Mouse (Mus musculus) stomach, postnatal 0 days (tissue): ENCODE results near the gene Samd13. TPM values are rescaled to one million over a fixed set of nuclear protein-coding genes. Genes with fewer than 3 reads are reported as not detected.

Source experiments
- ATAC-seq: fragments of 200-750 bp; cut with Nextera tagmentation; 2 replicates; pipeline ENCODE4 v1.8.0; 2017; ENCODE audit not compliant: low FRiP score, low TSS enrichment
- DNase-seq: peaks from one replicate; pipeline ENCODE4 v3.0.0-alpha.2; 2016; ENCODE audit warnings: low spot score
- H3K27ac ChIP-seq: fragments of 300-500 bp; sonication (generic); replicated peaks from 2 replicates; pipeline ENCODE4 v1.5.1; 2014; ENCODE audit warnings: mild to moderate bottlenecking, control low read depth
- H3K27me3 ChIP-seq: fragments of 300-500 bp; sonication (generic); 2 replicates; pipeline ENCODE4 v1.6.1; 2014; ENCODE audit warnings: low read length; ENCODE audit not compliant: control insufficient read depth, insufficient read depth
- H3K36me3 ChIP-seq: fragments of 300-500 bp; sonication (generic); 2 replicates; pipeline ENCODE4 v1.6.1; 2014; ENCODE audit warnings: low read length, mixed read lengths; ENCODE audit not compliant: control insufficient read depth, insufficient read depth
- H3K4me1 ChIP-seq: fragments of 300-500 bp; sonication (generic); replicated peaks from 2 replicates; pipeline ENCODE4 v1.6.1; 2014; ENCODE audit warnings: antibody characterized with exemption; ENCODE audit not compliant: control insufficient read depth, insufficient read depth
- H3K4me2 ChIP-seq: fragments of 300-500 bp; sonication (generic); replicated peaks from 2 replicates; pipeline ENCODE4 v1.6.1; 2014; ENCODE audit warnings: low read depth, mild to moderate bottlenecking, control low read depth, moderate library complexity
- H3K4me3 ChIP-seq: fragments of 300-500 bp; sonication (generic); 2 replicates; pipeline ENCODE4 v1.5.1; 2014; ENCODE audit warnings: low read depth, low read length, control low read depth
- H3K9ac ChIP-seq: fragments of 300-500 bp; sonication (generic); 2 replicates; pipeline ENCODE4 v1.6.1; 2014; ENCODE audit warnings: mild to moderate bottlenecking, low read length, control low read depth, mixed read lengths
- H3K9me3 ChIP-seq: fragments of 300-500 bp; sonication (generic); 2 replicates; pipeline ENCODE4 v1.6.1; 2016; ENCODE audit warnings: low read length; ENCODE audit not compliant: control insufficient read depth
- CTCF ChIP-seq: IDR thresholded peaks from 2 replicates; pipeline ENCODE4 v1.5.1; 2016; ENCODE audit warnings: antibody characterized with exemption, low read depth, mild to moderate bottlenecking, moderate library complexity
- EP300 ChIP-seq: optimal IDR thresholded peaks from 2 replicates; pipeline ENCODE3; 2016; ENCODE audit warnings: antibody characterized with exemption
- WGBS: fragments of 180-500 bp; shearing (Covaris S2); extraction: QIAGEN DNeasy Blood & Tissue Kit; methylation state at CpG from one replicate; pipeline ENCODE4 v1.1.7; 2014; 5-methylcytosine and 5-hydroxymethylcytosine counted together
- polyA plus RNA-seq: library from polyadenylated mRNA; unstranded; fragments of >200 nt; fragmentation: Nextera tagmentation; extraction: Ambion mirVana; gene quantifications from 2 replicates; pipeline ENCODE4 v1.2.1, GENCODE M21; 2015

Gene Samd13
- polyA plus RNA-seq, 1 experiment from 2014 or later, result 0.45 TPM

- Histone ChIP-seq H3K36me3 (no peaks in the 10 kb centered on the region), H3K9ac (no peak overlapping the region), H3K27me3 (no peaks in the 10 kb centered on the region), H3K4me1 (peaks cover 2% of the 10 kb centered on the region; the same call in 1 of the 2 replicates), H3K4me3 (peak overlapping the region; percentile 27), H3K4me2 (peak overlapping the region; percentile 67), H3K27ac (no peak overlapping the region), H3K9me3 (no peaks in the 10 kb centered on the region)
- DNase-seq, result peak; percentile 25
- TF ChIP-seq CTCF (no peak), EP300 (no peak)
- WGBS, result 44% methylated on average over 8 of the region's 8 CpGs
- ATAC-seq, result no peak; the same call in 1 of the 2 replicates
These were observed 3.7 kb downstream of the Samd13 start for GRCm38 (mm10) chr3:146681696-146682095.

- Histone ChIP-seq H3K4me2 (no peak overlapping the region), H3K9ac (no peak overlapping the region), H3K36me3 (no peaks in the 10 kb centered on the region), H3K4me1 (peaks cover 2% of the 10 kb centered on the region; the same call in 1 of the 2 replicates), H3K9me3 (no peaks in the 10 kb centered on the region), H3K27me3 (no peaks in the 10 kb centered on the region), H3K27ac (no peak overlapping the region), H3K4me3 (no peak overlapping the region)
- ATAC-seq (no peak), DNase-seq (no peak)
- 88% methylated on average over 13 of the region's 13 CpGs for WGBS
- TF ChIP-seq EP300 (no peak), CTCF (no peak)
These were observed 4.8 kb downstream of the Samd13 start for GRCm38 (mm10) chr3:146680625-146681024.

GRCm38 (mm10) chr3:146679646-146680045, 5.7 kb downstream of the Samd13 start:
- H3K36me3 ChIP-seq, result no peaks in the 10 kb centered on the region
- ATAC-seq (no peak), DNase-seq (no peak)
- no peaks in the 10 kb centered on the region for H3K27me3 ChIP-seq
- no peak overlapping the region for H3K27ac ChIP-seq
- H3K4me3 ChIP-seq, result no peak overlapping the region
- H3K4me1 ChIP-seq, result no peaks in the 10 kb centered on the region
- H3K9me3 ChIP-seq, result no peaks in the 10 kb centered on the region
- no peak overlapping the region for H3K9ac ChIP-seq
- 91% methylated on average over 16 of the region's 16 CpGs for WGBS
- no peak overlapping the region for H3K4me2 ChIP-seq
- TF ChIP-seq EP300, result no peak
- TF ChIP-seq CTCF, result no peak

GRCm38 (mm10) chr3:146676193-146676592, 9.2 kb downstream of the Samd13 start:
- ATAC-seq (no peak), DNase-seq (no peak)
- no peak overlapping the region for H3K4me2 ChIP-seq
- 85% methylated on average over 4 of the region's 4 CpGs for WGBS
- H3K36me3 ChIP-seq, result no peaks in the 10 kb centered on the region
- H3K27me3 ChIP-seq, result no peaks in the 10 kb centered on the region
- H3K4me1 ChIP-seq, result no peaks in the 10 kb centered on the region
- no peak overlapping the region for H3K9ac ChIP-seq
- no peak overlapping the region for H3K4me3 ChIP-seq
- TF ChIP-seq CTCF (no peak), EP300 (no peak)
- no peak overlapping the region for H3K27ac ChIP-seq
- H3K9me3 ChIP-seq, result no peaks in the 10 kb centered on the region

- no peak overlapping the region for H3K4me3 ChIP-seq
- no peak overlapping the region for H3K9ac ChIP-seq
- no peak for TF ChIP-seq EP300
- no peak for TF ChIP-seq CTCF
- H3K27ac ChIP-seq, result no peak overlapping the region
- DNase-seq (no peak), ATAC-seq (no peak)
- no peaks in the 10 kb centered on the region for H3K9me3 ChIP-seq
- H3K4me2 ChIP-seq, result no peak overlapping the region
- no peaks in the 10 kb centered on the region for H3K27me3 ChIP-seq
- WGBS, result 82% methylated on average over 1 of the region's 1 CpGs
- H3K36me3 ChIP-seq, result no peaks in the 10 kb centered on the region
- no peaks in the 10 kb centered on the region for H3K4me1 ChIP-seq
These were observed 10.3 kb downstream of the Samd13 start for GRCm38 (mm10) chr3:146675101-146675500.

GRCm38 (mm10) chr3:146671121-146671520, 14.3 kb downstream of the Samd13 start:
- Histone ChIP-seq H3K4me1 (no peaks in the 10 kb centered on the region), H3K36me3 (no peaks in the 10 kb centered on the region), H3K27me3 (no peaks in the 10 kb centered on the region), H3K9ac (no peak overlapping the region), H3K4me3 (no peak overlapping the region), H3K27ac (no peak overlapping the region), H3K9me3 (no peaks in the 10 kb centered on the region), H3K4me2 (no peak overlapping the region)
- ATAC-seq (no peak), DNase-seq (no peak)
- TF ChIP-seq CTCF, result no peak
- TF ChIP-seq EP300, result no peak
- 60% methylated on average over 2 of the region's 2 CpGs for WGBS
